Mouse (Mus musculus) heart, postnatal 0 days (tissue): ENCODE data around the gene Hoxb8.

Experiments
- CTCF ChIP-seq: IDR thresholded peaks from 2 replicates; pipeline ENCODE4 v1.5.1; 2016; ENCODE audit warnings: antibody characterized with exemption, control low read depth, low read depth
- EP300 ChIP-seq: IDR thresholded peaks from 2 replicates; pipeline ENCODE4 v1.6.1; 2016; ENCODE audit warnings: antibody characterized with exemption, low read depth

DNA sequence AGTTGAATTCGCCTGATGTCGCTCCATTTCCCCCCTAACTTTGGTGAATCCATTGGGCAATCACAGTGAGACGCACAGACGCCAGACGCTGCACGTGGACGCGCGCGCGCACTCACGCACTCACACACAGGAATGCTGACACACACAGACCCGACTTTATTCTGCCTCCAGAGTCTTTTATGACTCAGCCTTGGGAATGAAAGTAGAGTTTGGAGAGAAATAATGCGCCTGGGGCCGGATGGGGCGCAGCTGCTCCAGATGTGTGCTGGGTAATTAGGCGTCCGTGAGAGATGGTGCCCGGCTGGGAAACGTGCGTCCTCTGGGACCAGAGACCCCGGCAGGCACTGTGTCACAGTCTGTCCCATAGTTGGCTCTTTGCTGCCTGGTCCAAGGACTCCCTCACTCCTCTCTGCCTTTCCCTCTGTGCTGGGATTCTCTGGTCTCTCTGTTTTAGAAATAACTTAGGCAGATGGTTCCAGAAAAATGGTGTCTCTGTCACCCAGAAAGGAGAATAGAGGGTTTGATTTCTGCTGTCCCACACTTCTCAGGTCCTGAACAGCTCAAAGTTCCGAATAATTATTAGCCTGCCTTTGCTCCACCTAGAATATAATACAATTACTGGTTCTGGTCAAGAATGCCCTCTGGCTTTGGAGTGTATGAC, 21.3 kb upstream of the Hoxb8 start:
- no peak for TF ChIP-seq CTCF
- no peak for TF ChIP-seq EP300
